Mouse (Mus musculus): ENCODE results near the gene Ndufv3.

- no peak for TF ChIP-seq EP300 (IDR thresholded peaks at IDR 0.05; ENCODE audit: low read depth)
- no peak for TF ChIP-seq CTCF (IDR thresholded peaks at IDR 0.05; ENCODE audit: low read depth)
These were observed 44.3 kb downstream of the Ndufv3 start, which contains the start of gene Pknox1 for GRCm38 (mm10) chr17:31564015-31564857.
